Mouse (Mus musculus): ENCODE data around the gene Nln.

DNA sequence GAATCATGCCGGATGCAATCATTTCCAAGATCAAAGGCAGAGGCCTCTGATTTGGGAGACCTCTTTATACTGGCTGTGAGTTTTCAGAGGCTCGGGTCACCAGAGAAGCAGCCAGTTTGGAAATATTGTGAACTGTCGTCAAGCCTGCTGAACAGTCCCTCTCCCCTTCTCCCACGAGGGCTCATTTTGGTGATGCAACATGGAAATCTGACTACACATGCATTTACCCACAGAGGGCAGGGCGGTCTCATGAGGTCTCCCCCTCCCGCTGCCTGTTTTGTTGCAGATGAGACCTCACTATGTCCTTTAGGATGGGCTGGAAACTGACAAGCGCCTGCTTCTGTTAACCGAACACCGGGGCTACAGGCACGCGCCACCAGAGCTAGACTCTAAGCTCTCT lies 95.4 kb downstream of the Nln start:
- TF ChIP-seq POLR2A (IDR thresholded peaks at IDR 0.05; ENCODE audit: insufficient read depth, low read length) (no peak), CTCF (IDR thresholded peaks at IDR 0.05; ENCODE audit: low read depth, low read length) (no peak)

All from ES-Bruce4 (cell line).